Mouse (Mus musculus) thymus, adult 18-20 months (tissue): ENCODE data around the gene Efr3b.
"Not testable (repeated sequence)": the region's sequence is repeated elsewhere in the genome, so short reads cannot be mapped to it uniquely, and the experiment has no call there.

ENCODE experiments used
- DNase-seq, 2 experiments: peaks; one replicate each; pipeline ENCODE4 v3.0.0; 2022; ENCODE audit warnings: mixed read lengths in 2 of 2

Gene Efr3b

GRCm38 (mm10) chr12:3980991-3981349 lies 57.7 kb downstream of the Efr3b start:
- DNase-seq, result no peak

DNA sequence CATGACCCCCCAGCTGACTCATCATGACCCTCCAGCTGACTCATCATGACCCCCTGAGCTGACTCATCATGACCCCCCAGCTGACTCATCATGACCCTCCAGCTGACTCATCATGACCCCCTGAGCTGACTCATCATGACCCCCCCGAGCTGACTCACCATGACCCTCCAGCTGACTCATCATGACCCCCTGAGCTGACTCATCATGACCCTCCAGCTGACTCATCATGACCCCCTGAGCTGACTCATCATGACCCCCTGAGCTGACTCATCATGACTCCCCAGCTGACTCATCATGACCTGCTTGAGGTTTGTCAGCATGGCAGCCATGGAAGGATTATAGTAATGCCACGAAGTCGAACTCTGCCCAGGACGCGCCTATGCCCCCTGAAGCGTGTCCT lies 65.5 kb downstream of the Efr3b start:
- DNase-seq, result not testable (repeated sequence)

DNA sequence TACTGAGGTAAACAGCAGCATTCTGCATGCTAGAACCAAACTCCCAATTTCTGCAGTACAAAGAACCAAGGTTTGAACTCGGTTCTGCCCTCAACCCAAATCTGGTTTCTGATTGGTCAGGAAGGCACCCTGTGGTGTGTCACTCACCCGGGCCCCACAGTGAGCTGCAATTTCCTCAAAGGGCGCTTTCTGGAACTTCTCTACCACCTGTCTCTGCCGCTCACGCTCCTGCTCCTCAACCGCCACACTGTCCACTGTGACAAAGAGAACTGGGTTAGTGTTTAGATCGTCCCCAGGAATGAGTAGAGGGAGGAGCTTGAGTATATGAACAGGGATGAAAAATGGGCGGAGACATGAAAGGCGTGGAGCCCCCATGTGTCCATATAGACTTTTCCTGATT lies 70.3 kb downstream of the Efr3b start:
- no peak for DNase-seq

GRCm38 (mm10) chr12:3967196-3967595 lies 71.5 kb downstream of the Efr3b start:
- no peak for DNase-seq

GRCm38 (mm10) chr12:3960553-3960952 lies 78.2 kb downstream of the Efr3b start:
- no peak for DNase-seq

GRCm38 (mm10) chr12:3959791-3960543 lies 78.7 kb downstream of the Efr3b start:
- peak; percentile 79 to 81 for DNase-seq

- DNase-seq, result no peak
Measured at GRCm38 (mm10) chr12:3956351-3956750, 82.4 kb downstream of the Efr3b start.

GRCm38 (mm10) chr12:3955371-3955770 lies 83.3 kb downstream of the Efr3b start:
- no peak for DNase-seq

GRCm38 (mm10) chr12:3954651-3955050 lies 84.1 kb downstream of the Efr3b start, which contains the start of gene Pomc:
Gene Pomc, plus strand, starts transcription at chr12:3954951.
- no peak for DNase-seq

GRCm38 (mm10) chr12:3947503-3947902 lies 91.2 kb downstream of the Efr3b start:
- no peak for DNase-seq

GRCm38 (mm10) chr12:3944454-3945073 lies 94.2 kb downstream of the Efr3b start:
- no peak for DNase-seq

- no peak for DNase-seq
Measured at GRCm38 (mm10) chr12:3942026-3942425, 96.7 kb downstream of the Efr3b start.

DNA sequence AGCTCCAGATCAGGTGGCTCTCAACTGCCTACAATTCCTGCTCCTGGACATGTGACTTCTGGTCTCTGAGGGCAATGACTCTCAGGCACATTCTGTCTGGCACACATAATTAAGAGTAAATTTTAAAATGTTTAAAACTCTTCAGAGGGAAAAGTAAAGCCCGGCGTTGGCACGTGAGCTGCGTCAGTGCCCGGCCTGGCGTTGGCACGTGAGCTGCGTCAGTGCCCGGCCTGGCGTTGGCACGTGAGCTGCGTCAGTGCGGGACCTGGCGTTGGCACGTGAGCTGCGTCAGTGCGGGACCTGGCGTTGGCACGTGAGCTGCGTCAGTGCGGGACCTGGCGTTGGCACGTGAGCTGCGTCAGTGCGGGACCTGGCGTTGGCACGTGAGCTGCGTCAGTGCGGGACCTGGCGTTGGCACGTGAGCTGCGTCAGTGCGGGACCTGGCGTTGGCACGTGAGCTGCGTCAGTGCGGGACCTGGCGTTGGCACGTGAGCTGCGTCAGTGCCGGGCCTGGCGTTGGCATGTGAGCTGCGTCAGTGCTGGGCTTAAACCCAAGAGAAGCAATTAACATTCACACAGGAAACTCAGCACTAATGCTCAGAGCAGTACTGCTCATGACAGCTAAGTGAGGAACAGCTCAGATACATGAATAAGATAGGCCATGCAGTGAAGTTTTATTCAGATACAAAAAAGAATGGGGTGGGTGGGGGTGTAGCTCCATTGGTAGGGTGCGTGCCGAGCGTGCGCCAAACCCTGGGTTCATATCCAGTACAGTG lies 108.4 kb downstream of the Efr3b start:
- DNase-seq, result not testable (repeated sequence)

DNA sequence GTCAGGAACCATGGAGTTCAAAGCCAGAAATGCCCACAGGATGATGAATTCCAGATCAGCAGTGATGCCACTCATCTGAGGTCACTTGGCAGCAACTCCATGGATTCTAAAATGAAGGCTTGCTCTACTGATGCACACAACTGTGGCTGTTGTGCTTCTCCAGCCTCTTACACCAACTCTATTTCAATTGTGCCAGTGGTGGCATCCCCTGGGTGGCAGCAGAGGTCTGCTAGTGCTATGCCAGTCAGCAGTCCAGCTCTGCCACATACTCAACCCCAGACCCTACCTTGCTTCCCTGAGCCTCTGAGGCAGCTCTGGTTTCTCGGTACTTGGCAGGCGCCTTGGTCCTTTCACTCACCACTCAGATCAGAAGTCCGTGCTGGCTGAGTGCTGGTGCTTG lies 109.9 kb downstream of the Efr3b start:
- DNase-seq, result no peak

DNA sequence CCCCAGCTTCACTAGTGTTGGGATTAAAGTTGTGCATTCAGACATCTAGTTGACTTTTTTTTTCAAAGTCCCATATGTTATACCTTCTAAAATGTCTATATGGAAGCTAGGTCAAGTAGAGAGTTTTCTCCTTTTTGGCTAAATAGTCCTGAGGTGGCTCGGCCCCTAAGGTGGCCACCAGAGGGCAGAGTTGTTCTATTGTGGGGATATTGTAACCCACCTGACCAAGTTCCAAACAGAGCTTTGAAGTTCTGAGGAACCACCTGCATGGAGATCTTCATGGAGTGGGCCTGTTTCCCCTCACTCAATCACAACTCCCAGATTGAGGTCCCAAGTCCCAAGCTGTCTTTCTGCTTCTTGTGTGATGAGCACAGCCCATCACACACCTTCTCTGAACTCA lies 112.6 kb downstream of the Efr3b start:
- peak; percentile 16 to 17 for DNase-seq

DNA sequence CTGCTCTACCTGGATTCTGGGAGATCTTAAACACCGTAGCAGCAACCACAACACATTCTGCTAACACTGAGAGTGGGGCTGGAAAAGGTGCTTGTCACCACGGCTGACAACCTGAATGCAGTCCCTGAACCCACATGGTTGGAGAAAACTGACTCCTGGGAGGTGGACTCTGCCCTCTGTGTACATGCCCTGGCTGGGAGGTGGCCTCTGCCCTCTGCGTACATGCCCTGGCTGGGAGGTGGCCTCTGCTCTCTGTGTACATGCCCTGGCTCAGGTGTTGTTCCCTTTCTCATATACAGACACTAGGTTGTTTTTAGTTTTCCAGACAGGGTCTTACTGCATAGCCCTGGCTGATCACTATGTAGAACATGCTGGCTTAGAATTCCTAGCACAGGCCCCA lies 119.3 kb downstream of the Efr3b start:
- DNase-seq, result no peak

- DNase-seq, result no peak
Measured at GRCm38 (mm10) chr12:3918577-3918976, 120.1 kb downstream of the Efr3b start.

DNA sequence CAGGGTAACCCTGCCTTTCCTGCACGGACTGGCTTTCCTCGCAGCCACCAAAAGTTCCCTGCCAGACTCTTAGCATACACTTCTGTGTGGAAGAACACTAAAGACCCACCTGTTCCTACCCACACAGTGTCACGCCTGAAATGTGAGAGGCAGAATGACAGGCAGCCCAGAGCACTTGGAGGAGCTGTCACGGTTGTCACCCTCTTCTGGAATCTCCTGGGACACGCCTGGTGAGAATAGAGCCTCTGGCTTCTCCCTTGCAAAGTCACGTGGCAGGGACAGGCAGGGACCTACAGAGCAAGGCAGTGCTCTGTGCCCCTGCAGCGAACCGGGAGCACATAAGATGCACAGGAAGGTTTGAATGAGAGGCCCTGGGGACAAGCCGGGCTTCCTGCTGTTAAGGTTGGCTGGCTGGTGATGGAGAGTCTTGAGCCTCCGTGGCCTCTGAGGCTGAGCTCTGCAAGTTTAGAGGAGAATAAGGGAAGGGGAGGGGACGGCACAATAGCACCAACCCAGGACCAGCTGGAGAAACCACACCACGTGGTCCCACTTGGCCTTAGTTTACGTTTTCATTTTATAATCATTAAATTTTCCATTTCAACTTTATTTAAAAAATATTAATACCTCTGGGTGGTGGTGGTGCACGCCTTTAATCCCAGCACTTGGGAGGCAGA lies 120.9 kb downstream of the Efr3b start:
- DNase-seq, result no peak

DNA sequence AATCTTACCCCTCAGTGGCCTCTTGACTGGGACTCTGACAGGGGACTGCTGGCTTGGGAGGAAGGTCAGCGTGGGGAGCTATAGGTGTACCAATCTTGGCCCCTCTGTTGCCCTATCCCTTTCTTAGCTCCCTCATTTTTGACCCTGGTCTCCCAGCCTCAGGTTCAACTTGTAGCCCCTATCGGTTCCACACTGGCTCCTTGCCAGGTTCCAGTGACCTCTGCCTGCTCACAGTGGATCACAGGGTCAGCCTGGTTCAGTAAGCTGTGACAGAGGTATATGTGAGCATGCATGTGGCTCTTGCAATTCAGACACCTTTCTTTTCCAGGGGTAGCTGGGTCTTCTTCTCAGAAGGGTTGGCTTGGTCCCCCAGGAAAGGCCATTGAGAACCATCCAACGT lies 122.9 kb downstream of the Efr3b start:
- no peak for DNase-seq
